Mouse (Mus musculus) heart, embryonic 11.5 days (tissue): ENCODE results near the gene Bcl10. TPM values are rescaled to one million over a fixed set of nuclear protein-coding genes. Genes with fewer than 3 reads are reported as not detected.
"Not testable (repeated sequence)": the region's sequence is repeated elsewhere in the genome, so short reads cannot be mapped to it uniquely, and the experiment has no call there.

Source experiments
- ATAC-seq: fragments of 200-750 bp; cut with Nextera tagmentation; replicated peaks from 2 replicates; pipeline ENCODE4 v1.8.0; 2017; ENCODE audit warnings: moderate library complexity; ENCODE audit not compliant: insufficient number of reproducible peaks, low FRiP score, low TSS enrichment
- H3K27ac ChIP-seq: fragments of 300-500 bp; sonication (generic); 2 replicates; pipeline ENCODE4 v1.5.1; 2014; ENCODE audit warnings: mild to moderate bottlenecking, low read depth, low read length
- H3K27me3 ChIP-seq: fragments of 300-500 bp; sonication (generic); 2 replicates; pipeline ENCODE4 v1.6.1; 2014; ENCODE audit warnings: mild to moderate bottlenecking, low read length, mixed read lengths; ENCODE audit not compliant: control insufficient read depth, insufficient read depth
- H3K36me3 ChIP-seq: fragments of 300-500 bp; sonication (generic); 2 replicates; pipeline ENCODE4 v1.6.1; 2014; ENCODE audit warnings: mild to moderate bottlenecking, low read length, moderate library complexity, mixed read lengths; ENCODE audit not compliant: control insufficient read depth, insufficient read depth
- H3K4me1 ChIP-seq: fragments of 300-500 bp; sonication (generic); 2 replicates; pipeline ENCODE4 v1.6.1; 2014; ENCODE audit warnings: low read length; ENCODE audit not compliant: control insufficient read depth, insufficient read depth
- H3K4me2 ChIP-seq: fragments of 300-500 bp; sonication (generic); 2 replicates; pipeline ENCODE4 v1.6.1; 2014; ENCODE audit warnings: mild to moderate bottlenecking, moderate library complexity
- H3K4me3 ChIP-seq: fragments of 300-500 bp; sonication (generic); 2 replicates; pipeline ENCODE4 v1.5.1; 2014; ENCODE audit warnings: low read depth, low read length
- H3K9ac ChIP-seq: fragments of 300-500 bp; sonication (generic); 2 replicates; pipeline ENCODE4 v1.6.1; 2014; ENCODE audit warnings: mild to moderate bottlenecking, low read depth, low read length, moderate library complexity
- H3K9me3 ChIP-seq: fragments of 300-500 bp; sonication (generic); replicated peaks from 2 replicates; pipeline ENCODE4 v1.6.1; 2016; ENCODE audit warnings: low read length; ENCODE audit not compliant: control insufficient read depth
- WGBS: fragments of 180-500 bp; shearing (Covaris S2); extraction: QIAGEN DNeasy Blood & Tissue Kit; methylation state at CpG from one replicate; pipeline ENCODE4 v1.1.7; 2014; ENCODE audit not compliant: insufficient replicate concordance; 5-methylcytosine and 5-hydroxymethylcytosine counted together
- polyA plus RNA-seq: library from polyadenylated mRNA; unstranded; fragments of >200 nt; fragmentation: Nextera tagmentation; extraction: Ambion mirVana; gene quantifications from 2 replicates; pipeline ENCODE4 v1.2.1, GENCODE M21; 2014

Gene Bcl10
- polyA plus RNA-seq: 45.9 and 46.4 TPM in 2 replicates

DNA sequence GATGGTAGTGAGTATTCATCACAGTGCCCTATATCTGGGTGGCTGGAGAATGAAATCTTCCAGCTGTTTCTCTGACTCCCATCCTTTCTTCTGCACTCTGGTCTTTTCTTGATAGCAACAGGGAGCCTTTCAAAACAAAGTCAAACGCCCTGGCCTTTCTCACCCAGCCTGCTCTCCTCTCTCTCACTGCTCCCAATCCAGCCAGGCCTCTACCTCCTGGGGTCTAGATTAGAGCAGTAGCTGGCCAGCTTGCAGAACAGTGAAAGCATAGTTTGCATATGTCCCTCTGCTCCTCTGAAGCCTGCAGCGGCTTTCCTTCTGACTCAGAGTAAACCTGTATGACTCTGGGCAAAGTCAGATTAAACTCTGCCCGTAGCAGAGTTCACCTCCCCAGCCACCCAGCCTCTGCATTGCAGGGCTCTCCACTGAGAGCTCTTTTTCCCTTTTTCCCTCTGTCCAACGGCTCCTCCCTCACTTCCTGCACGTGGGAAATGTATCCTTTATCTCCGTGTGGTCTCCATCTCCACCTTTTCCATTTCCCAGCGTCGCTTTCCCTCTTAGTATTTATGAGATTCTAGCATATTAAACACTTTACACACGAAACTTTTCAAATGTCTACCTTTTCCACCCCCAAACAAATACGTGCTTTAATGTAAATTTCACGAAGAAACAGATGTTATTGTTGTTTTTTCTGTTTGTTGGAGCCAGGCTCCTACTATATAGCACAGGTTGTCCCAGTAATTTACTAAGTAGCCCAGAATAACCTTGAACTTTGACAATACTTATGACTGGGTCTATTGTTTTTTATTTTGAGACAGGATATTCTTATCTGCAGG, at the start of gene Bcl10:
Bcl10 (plus strand) TSS at position 786 of the 836 bp plus-strand sequence.
- H3K4me1 ChIP-seq: peaks cover 16% of the 10 kb centered on the region; the same call in 1 of the 2 replicates
- no peak for ATAC-seq
- peak within 1 kb of the TSS; percentile 97 for H3K4me3 ChIP-seq
- H3K27ac ChIP-seq: peak within 1 kb of the TSS; percentile 84
- no peaks in the 10 kb centered on the region for H3K36me3 ChIP-seq
- H3K9ac ChIP-seq: peak within 1 kb of the TSS; percentile 76
- H3K4me2 ChIP-seq: peak within 1 kb of the TSS; percentile 73
- 25% methylated on average over 11 of the region's 11 CpGs for WGBS
- no peaks in the 10 kb centered on the region for H3K27me3 ChIP-seq
- H3K9me3 ChIP-seq: no peaks in the 10 kb centered on the region

DNA sequence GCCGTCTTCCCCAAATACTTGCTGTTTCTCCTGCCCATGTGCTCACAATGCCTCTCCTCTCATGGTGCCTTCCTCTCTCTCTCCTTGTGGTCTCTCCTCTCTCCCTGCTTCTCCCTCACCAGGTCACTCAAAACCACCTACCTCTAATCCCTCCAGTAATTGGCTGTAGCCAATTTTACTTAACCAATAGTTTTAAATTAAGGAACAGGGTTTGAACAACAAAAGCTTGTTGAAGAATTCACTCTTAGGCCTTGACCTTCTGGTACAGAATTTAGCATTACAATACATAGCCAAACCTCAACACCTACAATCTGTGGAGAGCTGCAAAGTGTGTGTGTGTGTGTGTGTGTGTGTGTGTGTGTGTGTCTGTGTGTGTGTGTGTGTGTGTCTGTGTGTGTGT, 49.3 kb upstream of the Bcl10 start:
- ATAC-seq: no peak
- H3K4me2 ChIP-seq: no peak overlapping the region
- no peak overlapping the region for H3K9ac ChIP-seq
- H3K9me3 ChIP-seq: no peaks in the 10 kb centered on the region
- 76% methylated on average over 1 of the region's 1 CpGs for WGBS
- H3K4me1 ChIP-seq: no peaks in the 10 kb centered on the region
- no peaks in the 10 kb centered on the region for H3K27me3 ChIP-seq
- no peak overlapping the region for H3K4me3 ChIP-seq
- H3K27ac ChIP-seq: no peak overlapping the region
- H3K36me3 ChIP-seq: no peaks in the 10 kb centered on the region

DNA sequence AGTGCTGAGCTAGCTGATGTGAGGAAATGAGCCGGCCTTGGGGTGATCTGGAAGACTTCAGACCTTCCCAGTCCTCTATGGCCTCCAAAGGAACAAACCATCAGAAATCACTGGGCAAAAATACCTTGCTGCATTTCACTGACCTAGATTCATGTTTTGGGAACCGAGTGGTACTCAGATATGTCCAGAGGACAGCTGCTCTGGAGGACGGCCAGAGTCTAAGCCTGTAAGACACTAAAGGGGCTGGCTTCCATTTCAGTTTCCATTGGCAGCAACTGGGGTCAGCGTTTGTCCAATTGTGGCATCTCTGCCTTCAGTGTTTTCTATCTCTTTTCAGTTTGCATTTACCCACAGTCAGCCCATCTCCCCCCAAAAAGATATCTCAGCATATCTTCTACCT, 48.5 kb upstream of the Bcl10 start:
- no peak overlapping the region for H3K4me3 ChIP-seq
- H3K36me3 ChIP-seq: no peaks in the 10 kb centered on the region
- H3K27ac ChIP-seq: no peak overlapping the region
- H3K4me1 ChIP-seq: no peaks in the 10 kb centered on the region
- 72% methylated on average over 4 of the region's 4 CpGs for WGBS
- H3K27me3 ChIP-seq: no peaks in the 10 kb centered on the region
- H3K4me2 ChIP-seq: no peak overlapping the region
- ATAC-seq: no peak
- no peaks in the 10 kb centered on the region for H3K9me3 ChIP-seq
- no peak overlapping the region for H3K9ac ChIP-seq

DNA sequence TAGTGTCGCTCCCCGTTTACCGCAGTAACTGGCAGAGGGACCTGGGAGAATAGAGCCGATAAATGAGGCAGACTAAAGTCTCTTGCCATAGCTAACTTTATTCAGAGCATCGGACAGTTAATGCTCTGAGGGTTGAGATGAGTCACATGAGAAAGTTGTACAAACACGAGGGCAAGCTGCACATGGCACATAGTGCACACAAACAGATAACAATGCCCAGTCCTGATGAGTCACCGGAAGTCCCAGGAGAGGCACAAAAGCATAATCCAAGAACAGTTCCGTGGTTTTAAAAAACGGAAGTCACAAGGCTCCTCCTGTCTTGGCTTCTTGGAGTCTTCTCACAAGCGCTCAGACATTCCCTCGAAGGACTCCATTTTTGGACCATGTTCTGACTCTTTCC, 46.5 kb upstream of the Bcl10 start:
- no peak overlapping the region for H3K9ac ChIP-seq
- no peak overlapping the region for H3K4me3 ChIP-seq

DNA sequence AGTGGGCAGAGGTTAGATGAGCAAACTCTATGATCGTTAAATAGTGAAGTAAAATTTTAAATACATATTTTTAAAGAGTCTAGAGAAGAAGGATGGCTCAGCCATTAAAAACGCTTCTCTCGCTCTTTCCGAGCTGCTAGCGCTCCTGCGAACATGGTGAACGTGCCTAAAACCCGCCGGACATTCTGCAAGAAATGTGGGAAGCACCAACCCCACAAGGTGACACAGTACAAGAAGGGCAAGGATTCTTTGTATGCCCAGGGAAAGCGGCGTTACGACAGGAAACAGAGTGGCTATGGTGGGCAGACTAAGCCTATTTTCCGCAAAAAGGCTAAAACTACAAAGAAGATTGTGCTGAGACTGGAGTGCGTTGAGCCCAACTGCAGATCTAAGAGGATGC, 43.7 kb upstream of the Bcl10 start:
- not testable (repeated sequence) for H3K9ac ChIP-seq, H3K27ac ChIP-seq, H3K9me3 ChIP-seq, H3K27me3 ChIP-seq, H3K4me1 ChIP-seq, H3K4me2 ChIP-seq, ATAC-seq, H3K4me3 ChIP-seq, H3K36me3 ChIP-seq
- 87% methylated on average over 13 of the region's 14 CpGs for WGBS

More for the DNA sequence above, 46.5 kb upstream of the Bcl10 start:
- H3K36me3 ChIP-seq: no peaks in the 10 kb centered on the region
- WGBS: 76% methylated on average over 11 of the region's 11 CpGs
- no peak overlapping the region for H3K27ac ChIP-seq
- no peaks in the 10 kb centered on the region for H3K9me3 ChIP-seq
- no peaks in the 10 kb centered on the region for H3K4me1 ChIP-seq
- H3K4me2 ChIP-seq: no peak overlapping the region
- ATAC-seq: no peak
- no peaks in the 10 kb centered on the region for H3K27me3 ChIP-seq

DNA sequence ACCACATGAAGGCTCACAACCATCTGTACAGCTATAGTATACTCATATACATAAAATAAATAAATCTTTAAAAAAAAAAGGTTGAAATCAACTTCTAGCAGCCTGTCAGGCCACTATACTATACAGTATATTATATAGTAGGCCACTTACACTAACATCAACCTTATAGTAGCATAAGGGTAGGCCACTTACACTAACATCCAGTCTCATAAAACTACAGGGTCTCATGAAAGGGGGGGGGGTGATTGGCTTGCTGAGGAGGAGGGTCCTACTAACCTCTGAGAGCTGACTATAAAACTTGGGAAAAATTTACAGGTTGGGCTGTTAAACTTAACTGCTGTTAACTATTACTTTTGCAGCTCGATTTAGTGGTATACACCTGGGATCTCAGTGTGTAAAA, 42.3 kb upstream of the Bcl10 start:
- 90% methylated on average over 1 of the region's 1 CpGs for WGBS
- peaks cover 2% of the 10 kb centered on the region for H3K4me1 ChIP-seq
- H3K36me3 ChIP-seq: no peaks in the 10 kb centered on the region
- ATAC-seq: no peak
- H3K9ac ChIP-seq: no peak overlapping the region
- H3K27ac ChIP-seq: no peak overlapping the region
- no peak overlapping the region for H3K4me3 ChIP-seq
- H3K9me3 ChIP-seq: no peaks in the 10 kb centered on the region
- H3K27me3 ChIP-seq: no peaks in the 10 kb centered on the region
- H3K4me2 ChIP-seq: no peak overlapping the region

DNA sequence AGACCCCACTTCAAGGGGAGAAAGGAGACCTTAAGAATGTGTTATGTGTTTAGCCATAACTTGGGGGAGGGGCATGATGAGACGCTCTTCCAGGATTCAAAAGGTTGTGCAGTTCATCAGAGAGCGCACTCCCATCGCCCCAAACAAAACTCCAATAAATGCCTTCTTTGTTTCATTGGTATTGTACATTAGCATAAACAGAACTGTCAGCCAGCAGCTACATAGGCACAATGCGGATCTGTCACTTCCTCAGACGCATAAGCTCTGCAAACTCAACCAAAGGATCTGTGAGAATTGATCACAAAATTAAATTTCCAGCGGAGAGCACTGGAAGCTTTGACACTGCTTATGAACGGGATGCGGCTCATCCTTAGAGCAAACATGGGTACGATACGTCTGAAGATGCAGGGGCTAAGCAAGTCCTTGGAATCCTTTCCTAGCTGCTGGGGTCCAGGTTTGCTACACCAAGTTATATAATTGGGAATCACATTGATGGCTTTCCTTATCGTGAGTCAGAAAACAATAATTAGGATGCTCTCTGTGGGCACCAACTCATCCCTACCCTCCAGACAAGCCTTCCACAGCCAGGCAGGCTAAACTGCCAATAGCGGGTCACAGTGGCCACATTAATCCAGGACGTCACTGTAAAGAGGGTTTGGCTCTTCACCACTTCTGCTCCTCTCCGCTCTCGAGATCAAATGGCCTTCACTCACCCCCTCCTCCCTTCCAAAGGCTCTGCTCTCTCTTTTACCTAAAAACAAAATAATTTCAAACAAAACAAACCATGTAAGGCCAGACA, 40.3 kb upstream of the Bcl10 start:
- Histone ChIP-seq H3K27ac (no peak overlapping the region), H3K9ac (no peak overlapping the region), H3K9me3 (no peaks in the 10 kb centered on the region), H3K4me3 (no peak overlapping the region), H3K36me3 (no peaks in the 10 kb centered on the region), H3K4me2 (no peak overlapping the region), H3K27me3 (no peaks in the 10 kb centered on the region), H3K4me1 (peaks cover 13% of the 10 kb centered on the region)
- ATAC-seq: no peak
- 85% methylated on average over 15 of the region's 15 CpGs for WGBS

DNA sequence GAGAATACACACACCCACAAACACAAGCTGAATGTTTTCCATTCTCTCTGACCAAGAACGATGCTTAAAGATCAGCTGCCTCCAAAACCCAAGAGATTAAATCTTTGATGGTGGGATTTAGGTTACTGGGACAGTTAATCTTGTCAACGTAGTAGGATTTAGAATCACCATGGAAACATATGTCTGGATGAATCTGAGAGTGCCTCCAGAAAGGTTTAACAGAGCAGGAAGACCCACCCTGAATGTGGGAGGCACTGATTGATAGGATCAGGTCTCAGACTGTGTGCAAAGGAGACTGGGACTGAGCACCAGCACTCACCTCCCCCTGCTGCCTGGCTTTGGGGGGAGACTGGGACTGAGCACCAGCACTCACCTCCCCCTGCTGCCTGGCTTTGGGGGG, 39.4 kb upstream of the Bcl10 start:
- ATAC-seq: no peak
- Histone ChIP-seq H3K4me1 (peaks cover 13% of the 10 kb centered on the region), H3K9me3 (no peaks in the 10 kb centered on the region), H3K4me3 (no peak overlapping the region), H3K27ac (no peak overlapping the region), H3K36me3 (no peaks in the 10 kb centered on the region), H3K4me2 (no peak overlapping the region), H3K9ac (no peak overlapping the region), H3K27me3 (no peaks in the 10 kb centered on the region)
- 61% methylated on average over 2 of the region's 2 CpGs for WGBS
